Mouse (Mus musculus): Measurements from ENCODE around the gene H2-Eb1.
"Not testable (repeated sequence)": the region's sequence is repeated elsewhere in the genome, so short reads cannot be mapped to it uniquely, and the experiment has no call there.

GRCm38 (mm10) chr17:34310526-34310925, 4.9 kb downstream of the H2-Eb1 start:
- not testable (repeated sequence) for TF ChIP-seq POLR2A (IDR thresholded peaks at IDR 0.05; ENCODE audit: low read depth, low read length); CTCF (IDR thresholded peaks at IDR 0.05; ENCODE audit: extremely low read depth, insufficient read length, insufficient replicate concordance, low read depth, low read length)
